Mouse (Mus musculus) lung, postnatal 36 days (tissue): ENCODE data around the gene Aldoart2.
"Not testable (repeated sequence)": the region's sequence is repeated elsewhere in the genome, so short reads cannot be mapped to it uniquely, and the experiment has no call there.

Experiments used
- DNase-seq: peaks from one replicate; pipeline ENCODE4 v3.0.0; 2022; ENCODE audit warnings: mixed read lengths

The Aldoart2 gene

GRCm38 (mm10) chr12:55586936-55587335 lies 21.9 kb downstream of the Aldoart2 start:
- not testable (repeated sequence) for DNase-seq

DNA sequence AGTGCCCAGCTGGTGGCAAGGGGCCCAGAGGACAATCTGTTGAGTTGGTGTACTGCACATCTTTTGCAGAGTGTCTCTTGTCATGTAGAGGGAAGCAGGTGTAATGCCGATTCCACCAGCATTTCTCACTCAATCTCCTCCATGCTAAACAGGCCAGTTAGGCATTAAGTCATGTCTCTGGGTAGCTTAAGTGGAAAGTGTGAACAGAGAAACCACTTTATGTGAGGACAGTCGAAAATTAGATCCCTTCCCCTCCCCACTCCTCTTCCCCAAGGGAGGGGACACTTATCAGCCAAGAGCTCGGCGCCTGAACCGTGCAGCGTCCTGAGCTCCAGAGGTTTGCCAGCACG lies 33.5 kb downstream of the Aldoart2 start:
- DNase-seq: no peak

- no peak for DNase-seq
Observed at GRCm38 (mm10) chr12:55598887-55599561, 34.0 kb downstream of the Aldoart2 start, which contains the start of gene Insm2. Insm2 (plus strand) TSS chr12:55599427.

DNA sequence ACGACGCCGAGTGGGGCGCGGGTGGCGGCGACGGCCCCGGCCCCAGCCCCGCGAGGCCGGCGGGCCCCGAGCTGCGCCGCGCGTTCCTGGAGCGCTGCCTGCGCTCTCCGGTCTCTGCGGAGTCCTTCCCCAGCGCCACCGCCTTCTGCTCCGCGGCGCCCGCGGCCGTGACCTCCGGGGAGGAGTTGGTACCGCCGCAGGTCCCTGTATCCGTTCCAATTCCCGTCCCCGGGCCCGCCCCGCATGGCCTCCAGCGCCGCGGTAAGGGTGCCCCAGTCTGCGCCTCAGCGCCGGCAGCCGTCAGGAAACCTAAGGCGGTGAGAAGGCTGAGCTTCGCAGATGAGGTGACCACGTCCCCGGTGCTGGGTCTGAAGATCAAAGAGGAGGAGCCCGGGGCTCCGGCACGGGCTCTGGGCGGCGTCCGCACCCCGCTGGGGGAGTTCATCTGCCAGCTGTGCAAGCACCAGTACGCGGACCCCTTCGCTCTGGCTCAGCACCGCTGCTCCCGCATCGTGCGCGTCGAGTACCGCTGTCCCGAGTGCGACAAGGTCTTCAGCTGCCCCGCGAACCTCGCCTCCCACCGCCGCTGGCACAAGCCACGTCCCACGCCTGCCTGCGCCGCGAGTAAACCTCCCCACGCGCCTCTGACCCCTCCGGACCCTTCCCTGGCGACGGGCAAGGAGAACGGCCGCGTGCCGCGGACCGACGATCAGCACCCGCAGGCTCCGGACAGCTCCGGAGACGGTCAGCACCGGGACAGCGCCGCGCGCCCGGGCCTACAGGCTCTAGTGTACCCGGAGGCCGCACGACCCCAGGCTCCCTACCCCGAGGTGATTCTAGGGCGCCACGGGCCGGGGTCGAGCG lies 34.8 kb downstream of the Aldoart2 start:
- DNase-seq: peak; percentile 51

GRCm38 (mm10) chr12:55600503-55600994 lies 35.5 kb downstream of the Aldoart2 start:
- DNase-seq: no peak

- no peak for DNase-seq
Observed at GRCm38 (mm10) chr12:55604411-55604810, 39.4 kb downstream of the Aldoart2 start.

DNA sequence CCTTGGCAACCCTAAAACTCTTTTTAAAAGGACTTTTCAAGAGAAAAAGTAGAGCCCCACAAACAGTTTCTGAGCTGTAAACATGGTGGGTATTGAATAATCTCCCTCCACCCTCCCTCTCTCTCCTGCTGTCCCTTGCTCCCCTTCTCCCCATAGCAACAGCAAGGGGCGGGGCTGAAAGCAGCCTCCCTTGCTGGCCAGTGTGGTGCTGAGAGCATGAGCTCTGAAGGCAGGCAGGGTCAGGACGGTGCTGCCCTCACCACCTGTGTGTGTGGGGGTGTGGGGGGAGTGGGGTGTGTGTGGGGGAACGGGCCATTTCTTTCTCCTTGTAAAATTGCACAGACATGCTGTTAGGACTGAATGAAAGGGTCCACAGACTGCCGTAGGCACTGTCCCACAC lies 42.9 kb downstream of the Aldoart2 start:
- no peak for DNase-seq

- DNase-seq: no peak
Observed at GRCm38 (mm10) chr12:55610812-55611211, 45.8 kb downstream of the Aldoart2 start.
